Mouse (Mus musculus) G1E (cell line): ENCODE measurements around the gene Dab1. TPM values are rescaled to one million over a fixed set of nuclear protein-coding genes. Genes with fewer than 3 reads are reported as not detected.

Source experiments
- ATAC-seq: 2 replicates; pipeline ENCODE4 v1.8.0; 2016; ENCODE audit warnings: mild to moderate bottlenecking; ENCODE audit not compliant: insufficient number of reproducible peaks, poor library complexity, low FRiP score, severe bottlenecking; ENCODE audit errors: extremely low read depth
- DNase-seq: peaks from one replicate; pipeline ENCODE4 v3.0.0; 2012; ENCODE audit warnings: low spot score
- H3K27me3 ChIP-seq: 2 replicates; pipeline ENCODE4 v1.6.1; 2012; ENCODE audit warnings: mild to moderate bottlenecking, low read length, inconsistent platforms; ENCODE audit not compliant: insufficient read depth
- H3K36me3 ChIP-seq: replicated peaks from 2 replicates; pipeline ENCODE3; 2012; ENCODE audit warnings: mild to moderate bottlenecking, inconsistent platforms
- H3K4me1 ChIP-seq: 2 replicates; pipeline ENCODE4 v1.6.1; 2012; ENCODE audit warnings: low read depth, low read length, inconsistent platforms, mixed read lengths; ENCODE audit not compliant: insufficient read depth
- H3K4me3 ChIP-seq: 2 replicates; pipeline ENCODE4 v1.5.1; 2012; ENCODE audit warnings: low read depth, mild to moderate bottlenecking, inconsistent platforms, low read length, moderate library complexity, mixed read lengths
- H3K9me3 ChIP-seq: replicated peaks from 2 replicates; pipeline ENCODE4 v1.6.1; 2012; ENCODE audit warnings: inconsistent platforms
- CTCF ChIP-seq: IDR thresholded peaks from 2 replicates; pipeline ENCODE4 v1.5.1; 2012; ENCODE audit warnings: low read depth, low read length, inconsistent platforms, mixed read lengths
- GATA1 ChIP-seq: IDR thresholded peaks from 2 replicates; pipeline ENCODE4 v1.6.1; 2012; ENCODE audit warnings: borderline replicate concordance, low read length, inconsistent platforms, mixed read lengths
- GATA2 ChIP-seq: IDR thresholded peaks from 2 replicates; pipeline ENCODE4 v1.6.1; 2012; ENCODE audit warnings: low read depth, low read length, inconsistent platforms, borderline replicate concordance
- POLR2AphosphoS5 ChIP-seq: IDR thresholded peaks from 2 replicates; pipeline ENCODE4 v1.6.1; 2012; ENCODE audit warnings: low read depth, low read length, inconsistent platforms; ENCODE audit not compliant: insufficient replicate concordance
- TAL1 ChIP-seq: conservative IDR thresholded peaks from 2 replicates; pipeline ENCODE4 v1.6.1; 2012; ENCODE audit warnings: low read depth, low read length, inconsistent platforms, mixed read lengths
- polyA plus RNA-seq: library from polyadenylated mRNA; stranded (reverse); fragments of >175 nt; gene quantifications from 2 replicates; pipeline ENCODE4 v1.2.3, GENCODE M21; 2012
- total RNA-seq, 2 experiments: library from RNA; stranded (forward) in 1 of 2; stranded (reverse) in 1 of 2; fragments of 200-1000 nt in 1 of 2; fragments of >200 nt in 1 of 2; fragmentation: Nextera tagmentation in 1 of 2; gene quantifications; 2 replicates each; pipeline ENCODE4 v1.2.3; 2014 to 2017

The Dab1 gene
- total and polyA plus RNA-seq, 3 experiments: 0.16 TPM; not detected in 2

DNA sequence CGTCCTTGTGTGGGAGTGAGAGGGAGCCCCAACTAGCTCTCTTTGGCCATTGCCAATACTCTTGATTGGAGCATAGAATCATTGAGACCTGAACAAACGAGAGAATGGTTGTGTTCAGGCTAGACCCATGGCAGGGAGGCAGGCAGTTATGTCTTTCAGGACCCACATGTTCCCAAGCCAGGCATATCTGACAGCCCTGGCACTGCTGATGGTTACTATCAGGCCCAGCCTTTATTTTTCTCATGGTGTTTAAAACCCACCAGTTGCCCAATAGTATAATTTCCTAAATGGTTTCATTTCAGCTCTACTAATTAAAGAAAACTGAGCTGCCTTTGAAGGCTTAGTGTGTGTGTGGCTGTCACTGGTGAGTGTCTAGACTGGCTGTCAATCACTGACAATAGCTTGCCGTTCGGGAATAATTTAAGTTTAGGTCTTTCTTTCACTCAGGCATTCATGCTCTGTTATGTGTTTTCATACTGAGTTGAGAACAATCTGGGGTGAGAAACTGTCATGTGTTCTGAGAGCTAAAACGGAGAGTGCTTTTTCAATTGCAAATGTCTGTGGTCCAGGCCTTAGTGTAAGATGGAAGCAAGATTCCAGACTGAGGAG, 17.1 kb downstream of the Dab1 start:
- ATAC-seq (no peak), DNase-seq (no peak)
- Histone ChIP-seq H3K4me1 (no peaks in the 10 kb centered on the region), H3K4me3 (no peak overlapping the region), H3K36me3 (no peaks in the 10 kb centered on the region), H3K27me3 (no peaks in the 10 kb centered on the region), H3K9me3 (peaks cover 66% of the 10 kb centered on the region)
- TF ChIP-seq CTCF (no peak), GATA2 (no peak)

DNA sequence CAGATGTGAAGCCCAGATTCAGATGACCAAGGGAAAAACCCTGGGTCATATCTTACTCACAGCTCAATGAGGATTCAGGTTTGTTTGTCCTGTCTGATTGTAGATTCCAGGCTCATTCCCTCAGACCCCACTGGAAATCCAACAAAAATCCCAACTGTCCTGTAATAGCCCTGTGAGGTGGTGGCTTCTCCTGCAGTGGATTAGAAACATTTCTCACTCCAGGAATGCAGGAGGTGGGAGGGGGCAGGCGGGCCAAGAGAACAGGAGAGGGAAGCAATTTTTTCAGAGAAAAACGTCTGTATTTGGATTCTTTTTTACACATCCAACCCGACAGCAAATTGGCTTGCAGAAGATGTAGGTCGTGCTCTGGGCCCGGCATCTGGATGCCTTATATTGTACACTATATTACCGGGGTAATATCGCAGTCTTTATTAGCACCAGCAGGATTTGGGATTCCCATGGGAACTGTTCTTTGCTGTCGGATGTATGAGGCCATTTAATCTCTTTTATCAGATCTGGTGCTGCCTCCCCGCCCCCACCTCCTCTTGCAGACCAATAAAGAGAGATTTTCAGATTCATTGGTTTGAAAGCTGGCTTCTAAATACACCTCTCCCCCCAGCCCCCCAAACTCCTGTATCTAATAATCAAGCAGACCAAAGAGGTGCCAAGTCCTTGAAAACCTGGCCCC, 29.2 kb downstream of the Dab1 start:
- Histone ChIP-seq H3K4me1 (no peaks in the 10 kb centered on the region), H3K36me3 (no peaks in the 10 kb centered on the region), H3K9me3 (peaks cover 38% of the 10 kb centered on the region), H3K4me3 (no peak overlapping the region), H3K27me3 (no peaks in the 10 kb centered on the region)
- TF ChIP-seq CTCF: no peak
- no peak for TF ChIP-seq GATA2
- no peak for TF ChIP-seq GATA1
- DNase-seq (no peak), ATAC-seq (no peak)

DNA sequence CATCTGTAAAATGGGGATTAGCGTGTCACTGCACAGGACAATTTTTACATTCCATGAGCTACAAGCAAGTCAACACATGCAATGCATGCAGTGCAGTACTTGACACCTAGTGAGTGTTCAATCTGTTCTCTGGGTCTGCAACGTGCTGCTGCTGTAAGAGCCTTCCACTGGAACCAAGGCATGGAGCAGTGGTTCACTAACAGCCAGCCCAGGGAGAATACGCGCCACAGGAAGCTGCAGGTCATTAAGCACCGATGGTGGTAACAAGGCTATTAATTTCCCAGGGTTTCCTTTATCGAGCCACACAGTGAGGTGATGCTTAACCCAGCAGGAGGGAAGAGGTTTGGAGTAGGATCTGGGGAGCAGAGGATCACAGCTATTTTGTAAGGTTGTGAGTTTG, 36.6 kb downstream of the Dab1 start:
- no peak for DNase-seq
- Histone ChIP-seq H3K4me1 (no peaks in the 10 kb centered on the region), H3K4me3 (no peak overlapping the region), H3K9me3 (peaks cover 38% of the 10 kb centered on the region), H3K27me3 (no peaks in the 10 kb centered on the region), H3K36me3 (no peaks in the 10 kb centered on the region)
- no peak for ATAC-seq
- TF ChIP-seq CTCF (no peak), TAL1 (no peak), GATA1 (no peak), POLR2AphosphoS5 (no peak), GATA2 (no peak)

DNA sequence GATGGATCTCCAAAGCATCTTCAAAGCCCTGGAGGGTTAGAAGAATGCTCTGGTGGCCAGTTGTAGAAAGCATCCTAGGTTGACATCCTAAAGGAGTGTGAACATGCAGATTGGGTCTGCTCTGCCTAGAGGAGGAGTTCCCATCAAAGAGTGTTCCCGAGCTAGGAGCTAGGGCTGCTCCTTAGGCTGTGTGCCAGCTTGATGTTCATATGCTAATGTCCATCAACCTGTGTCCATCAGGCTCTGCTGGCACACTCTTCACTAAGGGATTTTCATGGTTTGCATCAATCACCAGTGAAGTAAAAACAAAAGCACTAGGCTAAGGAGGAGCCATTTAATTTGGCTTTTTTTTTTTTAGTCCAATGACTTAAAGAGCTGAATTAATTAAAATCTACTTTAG, 42.2 kb downstream of the Dab1 start:
- Histone ChIP-seq H3K4me1 (no peaks in the 10 kb centered on the region), H3K27me3 (no peaks in the 10 kb centered on the region), H3K9me3 (peaks cover 37% of the 10 kb centered on the region), H3K36me3 (no peaks in the 10 kb centered on the region), H3K4me3 (no peak overlapping the region)
- DNase-seq (no peak), ATAC-seq (no peak)
- no peak for TF ChIP-seq GATA1
- no peak for TF ChIP-seq POLR2AphosphoS5
- no peak for TF ChIP-seq CTCF
- no peak for TF ChIP-seq TAL1
- TF ChIP-seq GATA2: no peak

DNA sequence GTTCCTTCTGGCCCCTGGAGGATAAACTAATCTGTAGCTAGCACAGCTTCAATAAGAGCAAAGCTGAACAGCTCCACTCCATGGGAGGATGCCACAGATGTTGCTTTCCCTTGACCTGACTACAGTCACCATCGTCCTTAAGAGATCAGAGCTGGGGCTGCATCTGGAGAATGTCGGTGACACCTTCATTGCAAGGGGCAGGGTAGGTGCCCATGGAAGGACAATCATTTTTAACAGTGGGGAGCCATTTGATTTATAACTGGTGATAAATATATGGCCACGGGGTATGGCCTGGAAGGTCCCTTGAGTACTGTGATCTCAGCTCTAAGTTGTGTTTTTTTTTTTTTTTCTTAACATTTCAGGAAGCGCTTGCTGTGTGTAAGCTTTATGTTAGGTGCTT, 48.3 kb downstream of the Dab1 start:
- H3K4me1 ChIP-seq: no peaks in the 10 kb centered on the region
- no peaks in the 10 kb centered on the region for H3K36me3 ChIP-seq
- ATAC-seq (no peak), DNase-seq (no peak)
- H3K27me3 ChIP-seq: no peaks in the 10 kb centered on the region
- H3K9me3 ChIP-seq: peaks cover 34% of the 10 kb centered on the region
- TF ChIP-seq POLR2AphosphoS5 (no peak), TAL1 (no peak), GATA2 (no peak), GATA1 (no peak), CTCF (no peak)
- no peak overlapping the region for H3K4me3 ChIP-seq

DNA sequence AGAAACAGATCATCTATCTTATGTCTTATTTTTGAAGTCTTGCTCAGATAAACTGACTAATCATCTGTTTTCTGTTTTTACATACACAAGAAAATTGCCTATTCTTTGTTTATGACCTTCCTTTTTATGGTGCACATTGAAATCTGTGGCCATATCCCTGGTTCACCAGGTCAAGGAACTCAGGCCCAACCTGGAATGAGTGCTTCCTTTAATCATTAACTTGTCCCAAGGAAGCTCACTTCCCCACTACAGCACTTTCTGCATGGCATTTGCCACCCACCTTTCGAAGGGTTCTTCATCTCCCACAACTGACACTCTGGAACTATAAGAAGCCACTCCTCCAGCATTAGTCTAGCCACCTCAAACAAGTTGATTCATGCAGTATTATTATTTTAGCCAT, 58.0 kb downstream of the Dab1 start:
- ATAC-seq: no peak
- Histone ChIP-seq H3K9me3 (peaks cover 25% of the 10 kb centered on the region), H3K4me3 (no peak overlapping the region), H3K27me3 (no peaks in the 10 kb centered on the region), H3K36me3 (no peaks in the 10 kb centered on the region), H3K4me1 (no peaks in the 10 kb centered on the region)
- no peak for TF ChIP-seq POLR2AphosphoS5
- TF ChIP-seq TAL1: no peak
- TF ChIP-seq GATA1: no peak
- no peak for DNase-seq

DNA sequence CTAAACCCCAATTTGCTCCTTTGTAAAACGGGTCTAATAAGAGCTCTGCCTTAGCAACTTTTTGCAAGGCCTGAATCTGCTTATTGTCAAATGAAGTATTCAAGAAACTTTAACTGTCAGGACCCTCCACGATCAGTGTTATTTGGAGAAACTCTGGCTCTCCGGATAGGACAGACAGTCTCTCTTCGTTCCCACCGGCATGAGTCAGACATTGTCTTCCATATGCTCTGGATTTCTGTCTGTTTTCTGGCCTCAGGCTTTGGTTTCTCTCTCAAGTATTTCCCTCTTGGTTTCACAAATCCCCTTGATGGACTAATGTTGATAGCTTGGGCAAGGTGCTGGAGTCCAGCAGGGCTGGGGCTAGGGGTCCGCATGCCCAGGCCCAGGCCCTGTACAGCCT, 59.3 kb downstream of the Dab1 start:
- no peak for ATAC-seq
- Histone ChIP-seq H3K4me3 (no peak overlapping the region), H3K9me3 (peaks cover 24% of the 10 kb centered on the region), H3K4me1 (no peaks in the 10 kb centered on the region), H3K27me3 (no peaks in the 10 kb centered on the region), H3K36me3 (no peaks in the 10 kb centered on the region)
- no peak for DNase-seq
- TF ChIP-seq GATA2 (no peak), POLR2AphosphoS5 (no peak), CTCF (no peak), GATA1 (no peak), TAL1 (no peak)
